Mouse (Mus musculus): Measurements from ENCODE around the gene Tmem88. TPM values are rescaled to one million over a fixed set of nuclear protein-coding genes. Genes with fewer than 3 reads are reported as not detected.

Tmem88 gene
- polyA plus RNA-seq, 1 experiment from 2014 or later, result 16.4 TPM

DNA sequence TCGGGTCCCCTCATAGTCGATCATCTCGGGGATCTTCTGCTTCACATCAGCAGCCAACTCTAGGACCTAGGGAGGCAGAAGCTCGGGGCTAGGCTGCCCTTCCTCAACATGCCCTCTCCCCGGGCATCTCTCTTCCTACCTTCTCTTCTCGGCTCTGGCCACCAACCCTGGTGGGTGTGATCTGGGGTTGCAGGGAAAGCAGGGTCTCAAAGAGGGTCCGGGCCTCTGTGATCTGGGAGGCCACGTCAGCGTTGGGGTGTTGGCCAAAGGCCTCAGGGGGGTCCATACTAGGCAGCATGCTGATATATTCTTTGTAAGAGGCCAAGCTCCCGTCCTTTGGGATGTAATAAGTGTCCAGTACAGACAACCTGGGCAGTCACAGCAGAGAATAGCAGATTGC is 24.8 kb upstream of the Tmem88 start:
- ATAC-seq (ENCODE audit: insufficient number of reproducible peaks, insufficient read depth, low FRiP score, low TSS enrichment, low read depth), result no peak
- Histone ChIP-seq H3K4me2 (no peak overlapping the region), H3K27me3 (peaks cover 28% of the 10 kb centered on the region), H3K4me1 (peaks cover 25% of the 10 kb centered on the region), H3K9me3 (no peaks in the 10 kb centered on the region), H3K9ac (no peak overlapping the region), H3K4me3 (no peak overlapping the region), H3K36me3 (no peaks in the 10 kb centered on the region), H3K27ac (no peak overlapping the region)
- 85% methylated on average over 10 of the region's 10 CpGs for WGBS

DNA sequence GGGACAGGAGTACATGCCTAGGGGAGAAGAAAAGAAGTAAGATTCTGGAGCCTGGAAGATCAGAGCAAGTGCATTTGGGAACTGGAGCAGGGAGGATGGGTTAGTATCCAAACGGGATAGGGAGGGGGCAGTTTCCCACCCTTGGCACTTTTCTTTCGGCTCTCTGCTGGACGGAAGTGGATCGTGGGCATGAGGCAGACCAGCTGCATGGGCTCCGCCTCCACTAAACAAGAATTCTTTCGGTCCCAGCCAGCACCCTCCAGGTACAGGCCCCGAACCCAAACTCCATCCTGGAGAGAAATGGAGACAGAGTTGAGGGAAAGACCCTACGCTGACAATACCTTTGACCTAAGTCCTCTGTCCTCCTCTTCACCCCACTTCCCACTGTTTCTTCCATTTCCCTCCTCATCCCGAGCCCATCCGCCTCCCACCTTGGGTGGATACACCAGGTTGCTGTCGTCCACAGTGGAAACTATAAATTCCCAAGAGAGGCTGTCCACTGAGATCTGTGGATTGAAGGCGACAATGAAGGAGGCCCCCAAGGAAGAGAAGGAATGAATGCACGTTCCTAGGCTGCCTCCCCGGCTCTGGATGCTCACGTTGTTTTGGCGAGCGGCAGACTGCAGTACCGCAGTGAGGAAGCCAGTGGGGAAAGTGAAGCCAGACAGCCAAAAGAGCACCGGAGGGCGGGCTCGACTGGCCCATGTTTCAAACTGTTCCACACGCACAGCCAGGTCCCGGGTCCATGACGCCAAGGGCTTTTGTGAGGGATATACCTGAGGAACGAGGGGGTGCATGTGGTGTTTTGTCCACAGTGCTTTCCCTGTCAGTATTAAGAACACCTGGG is 23.3 kb upstream of the Tmem88 start:
- peak overlapping the region; percentile 97 for H3K4me2 ChIP-seq
- peaks cover 34% of the 10 kb centered on the region for H3K4me1 ChIP-seq
- peak overlapping the region; percentile 79 for H3K4me3 ChIP-seq
- ATAC-seq (ENCODE audit: insufficient number of reproducible peaks, insufficient read depth, low FRiP score, low TSS enrichment, low read depth), result no peak
- WGBS, result 11% methylated on average over 25 of the region's 25 CpGs
- H3K9me3 ChIP-seq, result no peaks in the 10 kb centered on the region
- H3K36me3 ChIP-seq, result no peaks in the 10 kb centered on the region
- H3K27ac ChIP-seq, result no peak overlapping the region
- 0 out of 2 replicates have a peak overlapping the region, but pooled peaks have one; percentile 27 for H3K9ac ChIP-seq
- H3K27me3 ChIP-seq, result peaks cover 28% of the 10 kb centered on the region

- H3K9me3 ChIP-seq, result no peaks in the 10 kb centered on the region
- WGBS, result 9% methylated on average over 10 of the region's 10 CpGs
- peak overlapping the region; percentile 97 for H3K4me2 ChIP-seq
- peaks cover 34% of the 10 kb centered on the region for H3K4me1 ChIP-seq
- no peak for ATAC-seq (ENCODE audit: insufficient number of reproducible peaks, insufficient read depth, low FRiP score, low TSS enrichment, low read depth)
- peak overlapping the region; percentile 79 for H3K4me3 ChIP-seq
- H3K9ac ChIP-seq, result 0 out of 2 replicates have a peak overlapping the region, but pooled peaks have one; percentile 68
- peaks cover 28% of the 10 kb centered on the region for H3K27me3 ChIP-seq
- no peaks in the 10 kb centered on the region for H3K36me3 ChIP-seq
- H3K27ac ChIP-seq, result no peak overlapping the region
These were observed 22.5 kb upstream of the Tmem88 start for GRCm38 (mm10) chr11:69420554-69421000.

DNA sequence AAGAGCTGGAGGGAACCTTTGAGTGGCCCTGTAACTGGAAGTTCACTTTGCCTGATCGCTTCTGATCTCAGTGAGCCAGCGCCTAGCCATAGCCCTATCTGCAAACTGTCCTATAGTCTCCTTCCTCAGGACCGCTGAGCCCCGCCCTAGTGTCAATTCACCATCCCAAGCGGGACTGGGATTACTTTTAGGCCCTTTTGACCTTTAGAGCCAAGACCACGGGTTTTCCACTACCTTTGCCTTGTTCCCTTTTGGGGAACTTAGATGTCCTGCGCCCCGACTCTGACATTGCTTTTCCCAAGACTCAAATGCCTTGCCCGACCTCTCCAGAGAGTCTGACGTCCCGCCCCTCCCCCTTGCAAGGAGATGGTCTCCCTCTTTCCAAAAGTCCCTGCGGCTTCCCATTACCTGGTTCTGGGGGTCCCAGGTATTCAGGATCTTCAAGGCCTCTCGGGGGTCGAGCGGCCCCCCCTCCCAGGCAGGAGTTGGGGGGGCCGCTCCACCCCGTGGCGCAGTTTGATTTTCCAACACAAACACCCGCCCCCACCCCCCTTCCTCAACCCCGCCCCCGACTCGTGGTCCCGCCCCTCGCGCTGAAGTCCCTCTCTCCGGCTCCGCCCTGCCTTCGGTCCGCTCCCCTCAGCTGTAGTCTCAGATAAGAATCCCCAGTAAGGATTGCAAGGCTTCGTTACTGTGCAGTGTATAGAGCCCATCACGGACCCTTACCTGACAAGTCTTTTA is 21.9 kb upstream of the Tmem88 start:
- no peak for ATAC-seq (ENCODE audit: insufficient number of reproducible peaks, insufficient read depth, low FRiP score, low TSS enrichment, low read depth)
- no peaks in the 10 kb centered on the region for H3K9me3 ChIP-seq
- peaks cover 28% of the 10 kb centered on the region for H3K27me3 ChIP-seq
- peak overlapping the region; percentile 68 for H3K9ac ChIP-seq
- H3K27ac ChIP-seq, result peak overlapping the region; percentile 99
- H3K4me2 ChIP-seq, result peak overlapping the region; percentile 97
- no peaks in the 10 kb centered on the region for H3K36me3 ChIP-seq
- H3K4me3 ChIP-seq, result peak overlapping the region; percentile 79
- peaks cover 37% of the 10 kb centered on the region for H3K4me1 ChIP-seq
- 1% methylated on average over 31 of the region's 31 CpGs for WGBS

GRCm38 (mm10) chr11:69419443-69419812 is 21.4 kb upstream of the Tmem88 start:
- Histone ChIP-seq H3K4me1 (peaks cover 43% of the 10 kb centered on the region), H3K9ac (peak overlapping the region; percentile 68), H3K27ac (peak overlapping the region; percentile 99), H3K9me3 (no peaks in the 10 kb centered on the region), H3K4me2 (peak overlapping the region; percentile 97), H3K36me3 (no peaks in the 10 kb centered on the region), H3K4me3 (peak overlapping the region; percentile 79), H3K27me3 (peaks cover 28% of the 10 kb centered on the region)
- under 1% methylated on average over 19 of the region's 19 CpGs for WGBS
- ATAC-seq (ENCODE audit: insufficient number of reproducible peaks, insufficient read depth, low FRiP score, low TSS enrichment, low read depth), result no peak

DNA sequence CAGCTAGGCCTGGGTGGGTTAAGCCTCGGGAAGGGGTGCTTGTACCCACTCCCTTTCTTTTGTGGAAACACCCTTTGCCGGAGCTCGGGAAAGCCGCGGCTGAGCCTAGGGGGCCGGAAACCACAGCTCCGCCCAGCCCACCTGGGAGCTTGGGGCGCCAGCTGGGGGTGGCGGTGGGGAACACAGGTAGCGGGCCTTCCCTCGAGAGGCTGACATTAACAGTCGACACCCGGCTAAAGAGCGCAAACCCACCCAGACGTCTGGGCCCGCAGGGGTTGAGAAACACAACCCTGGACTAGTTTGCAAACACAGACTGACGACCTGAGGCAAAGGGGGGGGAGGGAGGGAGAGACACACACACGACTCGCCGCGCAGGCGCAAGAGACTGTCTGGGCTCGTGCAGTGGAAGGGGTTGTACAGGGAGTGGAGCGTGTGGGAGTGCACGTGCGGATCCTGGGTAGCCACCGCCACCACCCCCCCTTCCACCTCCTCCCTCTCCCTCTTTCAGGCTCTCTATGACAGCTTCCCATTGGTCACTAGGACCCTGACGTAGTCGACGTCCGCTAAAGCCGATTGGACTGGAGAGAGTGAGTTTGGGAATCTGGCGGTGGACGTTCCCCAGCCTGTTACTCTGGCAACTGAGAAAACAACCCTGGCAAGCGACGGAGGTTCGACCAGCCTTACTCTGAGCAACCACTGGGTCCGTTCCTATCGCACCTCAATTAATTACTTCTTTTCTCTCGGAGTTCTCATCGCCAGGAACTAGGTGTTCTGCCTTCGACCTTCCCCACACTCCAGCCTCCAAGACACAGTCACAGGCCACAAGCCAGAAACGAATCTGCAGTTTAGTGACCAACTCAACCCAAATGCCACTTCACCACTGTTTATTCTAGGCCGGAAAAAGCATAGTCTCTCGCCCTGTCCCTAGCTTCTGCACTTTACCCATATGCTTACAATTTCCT is 20.7 kb upstream of the Tmem88 start:
- Histone ChIP-seq H3K36me3 (no peaks in the 10 kb centered on the region), H3K4me1 (peaks cover 50% of the 10 kb centered on the region), H3K4me2 (peak overlapping the region; percentile 97), H3K9ac (peak overlapping the region; percentile 77), H3K4me3 (peak overlapping the region; percentile 79), H3K27me3 (peaks cover 28% of the 10 kb centered on the region), H3K9me3 (no peaks in the 10 kb centered on the region), H3K27ac (peak overlapping the region; percentile 99)
- WGBS, result under 1% methylated on average over 39 of the region's 45 CpGs
- peak; percentile 88 for ATAC-seq (ENCODE audit: insufficient number of reproducible peaks, insufficient read depth, low FRiP score, low TSS enrichment, low read depth)

DNA sequence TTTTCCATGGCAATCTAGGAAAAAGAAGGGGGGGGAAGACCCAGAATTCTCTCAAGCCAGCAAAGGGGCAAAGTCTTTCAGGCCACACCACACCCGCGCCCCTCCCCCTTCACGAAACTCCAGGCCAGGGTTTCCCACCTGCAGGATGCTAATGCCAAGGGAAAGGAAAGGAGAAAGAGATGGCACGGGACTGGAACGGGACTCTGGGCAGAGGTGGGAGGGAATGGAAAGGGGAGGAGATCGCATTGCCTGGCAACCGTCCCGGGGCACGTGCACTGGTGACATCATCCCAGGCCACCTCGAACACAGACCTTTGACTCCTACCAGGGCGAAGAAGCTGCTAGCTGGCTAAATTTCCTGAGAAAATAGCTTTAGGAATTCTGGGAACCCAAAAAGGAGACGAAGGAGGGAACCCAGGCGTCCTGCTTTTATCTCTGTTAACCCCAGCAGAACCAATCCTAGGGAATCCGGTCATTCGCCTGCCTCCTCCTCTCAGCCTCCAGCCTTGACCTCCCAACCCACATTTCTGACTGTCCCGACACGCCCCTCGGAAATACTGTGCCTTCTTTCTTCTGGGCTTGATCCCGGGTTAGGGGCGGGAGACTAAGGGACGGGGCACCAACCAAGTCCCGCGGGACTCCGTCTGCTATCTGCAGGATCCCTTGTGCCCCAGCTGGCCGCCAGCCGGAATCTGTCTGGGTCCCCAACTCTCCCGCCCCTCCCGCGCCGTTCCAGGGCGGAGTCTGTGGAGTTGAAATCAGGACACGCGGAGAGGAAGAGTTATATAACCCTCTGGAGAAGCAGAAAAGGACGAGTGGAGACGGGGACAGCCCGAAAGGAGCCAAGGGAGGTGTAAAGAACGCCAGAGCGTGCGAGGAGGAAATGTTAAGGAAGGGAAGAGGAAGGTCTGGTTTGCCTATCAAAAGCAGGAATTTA is 19.7 kb upstream of the Tmem88 start:
- Histone ChIP-seq H3K4me2 (peak overlapping the region; percentile 97), H3K9me3 (no peaks in the 10 kb centered on the region), H3K9ac (peak overlapping the region; percentile 77), H3K4me3 (peak overlapping the region; percentile 79), H3K4me1 (peaks cover 60% of the 10 kb centered on the region), H3K27ac (peak overlapping the region; percentile 99), H3K36me3 (peaks cover 7% of the 10 kb centered on the region), H3K27me3 (peaks cover 22% of the 10 kb centered on the region)
- under 1% methylated on average over 39 of the region's 39 CpGs for WGBS
- ATAC-seq (ENCODE audit: insufficient number of reproducible peaks, insufficient read depth, low FRiP score, low TSS enrichment, low read depth), result peak; percentile 8; the same call in 1 of the 2 replicates

GRCm38 (mm10) chr11:69416921-69417448 is 19.0 kb upstream of the Tmem88 start:
- H3K27me3 ChIP-seq, result peaks cover 15% of the 10 kb centered on the region
- ATAC-seq (ENCODE audit: insufficient number of reproducible peaks, insufficient read depth, low FRiP score, low TSS enrichment, low read depth), result no peak

GRCm38 (mm10) chr11:69416509-69416908 is 18.5 kb upstream of the Tmem88 start:
- Histone ChIP-seq H3K4me1 (peaks cover 70% of the 10 kb centered on the region), H3K4me2 (peak overlapping the region; percentile 97), H3K4me3 (peak overlapping the region; percentile 79), H3K36me3 (peaks cover 18% of the 10 kb centered on the region), H3K9me3 (no peaks in the 10 kb centered on the region), H3K9ac (peak overlapping the region; percentile 77; the same call in 1 of the 2 replicates), H3K27ac (peak overlapping the region; percentile 99), H3K27me3 (peaks cover 10% of the 10 kb centered on the region)
- under 1% methylated on average over 4 of the region's 4 CpGs for WGBS
- ATAC-seq (ENCODE audit: insufficient number of reproducible peaks, insufficient read depth, low FRiP score, low TSS enrichment, low read depth), result no peak

More at GRCm38 (mm10) chr11:69416921-69417448, 19.0 kb upstream of the Tmem88 start:
- Histone ChIP-seq H3K9ac (peak overlapping the region; percentile 77; the same call in 1 of the 2 replicates), H3K4me3 (peak overlapping the region; percentile 79), H3K9me3 (no peaks in the 10 kb centered on the region), H3K4me2 (peak overlapping the region; percentile 97), H3K27ac (peak overlapping the region; percentile 99), H3K4me1 (peaks cover 67% of the 10 kb centered on the region), H3K36me3 (peaks cover 14% of the 10 kb centered on the region)
- 3% methylated on average over 8 of the region's 8 CpGs for WGBS
